Mouse (Mus musculus): Measurements from ENCODE around the gene Dusp2. TPM values are rescaled to one million over a fixed set of nuclear protein-coding genes. Genes with fewer than 3 reads are reported as not detected.

Gene Dusp2
- polyA plus RNA-seq, 1 experiment from 2014 or later: 4.4 TPM

GRCm38 (mm10) chr2:127318136-127318535 is 17.8 kb upstream of the Dusp2 start:
- H3K4me2 ChIP-seq (replicated peaks; ENCODE audit: low read depth): no peak overlapping the region
- 77% methylated on average over 4 of the region's 4 CpGs for WGBS
- no peak for ATAC-seq

GRCm38 (mm10) chr2:127319071-127319470 is 16.9 kb upstream of the Dusp2 start:
- no peak overlapping the region for H3K9ac ChIP-seq (ENCODE audit: low read depth, low read length)
- whole genome bisulfite sequencing: 61% methylated on average over 4 of the region's 4 CpGs
- H3K36me3 ChIP-seq (ENCODE audit: control insufficient read depth, insufficient read depth): no peaks in the 10 kb centered on the region
- H3K4me2 ChIP-seq (replicated peaks; ENCODE audit: low read depth): no peak overlapping the region
- no peaks in the 10 kb centered on the region for H3K9me3 ChIP-seq (ENCODE audit: control insufficient read depth)
- no peak for ATAC-seq
- H3K4me3 ChIP-seq (ENCODE audit: low read depth, low read length): no peak overlapping the region
- H3K27ac ChIP-seq (ENCODE audit: low read depth, low read length): no peak overlapping the region
- no peaks in the 10 kb centered on the region for H3K27me3 ChIP-seq (replicated peaks; ENCODE audit: control insufficient read depth, insufficient read depth, low read length)
- H3K4me1 ChIP-seq (replicated peaks; ENCODE audit: control insufficient read depth, insufficient read depth, low read length): no peaks in the 10 kb centered on the region
- no peak for TF ChIP-seq CTCF (IDR thresholded peaks at IDR 0.05; ENCODE audit: low read depth)

More at GRCm38 (mm10) chr2:127318136-127318535, 17.8 kb upstream of the Dusp2 start:
- Histone ChIP-seq H3K4me3 (ENCODE audit: low read depth, low read length) (no peak overlapping the region), H3K36me3 (ENCODE audit: control insufficient read depth, insufficient read depth) (no peaks in the 10 kb centered on the region), H3K27me3 (replicated peaks; ENCODE audit: control insufficient read depth, insufficient read depth, low read length) (no peaks in the 10 kb centered on the region), H3K9ac (ENCODE audit: low read depth, low read length) (no peak overlapping the region), H3K9me3 (ENCODE audit: control insufficient read depth) (no peaks in the 10 kb centered on the region), H3K4me1 (replicated peaks; ENCODE audit: control insufficient read depth, insufficient read depth, low read length) (no peaks in the 10 kb centered on the region), H3K27ac (ENCODE audit: low read depth, low read length) (no peak overlapping the region)
- no peak for TF ChIP-seq CTCF (IDR thresholded peaks at IDR 0.05; ENCODE audit: low read depth)

GRCm38 (mm10) chr2:127322671-127323285 is 13.2 kb upstream of the Dusp2 start:
- no peak for ATAC-seq
- Histone ChIP-seq H3K36me3 (ENCODE audit: control insufficient read depth, insufficient read depth) (no peaks in the 10 kb centered on the region), H3K9ac (ENCODE audit: low read depth, low read length) (no peak overlapping the region), H3K4me3 (ENCODE audit: low read depth, low read length) (no peak overlapping the region), H3K4me1 (replicated peaks; ENCODE audit: control insufficient read depth, insufficient read depth, low read length) (no peaks in the 10 kb centered on the region), H3K9me3 (ENCODE audit: control insufficient read depth) (no peaks in the 10 kb centered on the region), H3K27ac (ENCODE audit: low read depth, low read length) (no peak overlapping the region), H3K27me3 (replicated peaks; ENCODE audit: control insufficient read depth, insufficient read depth, low read length) (no peaks in the 10 kb centered on the region), H3K4me2 (replicated peaks; ENCODE audit: low read depth) (no peak overlapping the region)
- TF ChIP-seq CTCF (IDR thresholded peaks at IDR 0.05; ENCODE audit: low read depth): no peak
- WGBS: 80% methylated on average over 6 of the region's 6 CpGs

GRCm38 (mm10) chr2:127323667-127324066 is 12.3 kb upstream of the Dusp2 start:
- H3K4me1 ChIP-seq (replicated peaks; ENCODE audit: control insufficient read depth, insufficient read depth, low read length): no peaks in the 10 kb centered on the region
- H3K36me3 ChIP-seq (ENCODE audit: control insufficient read depth, insufficient read depth): no peaks in the 10 kb centered on the region
- H3K4me2 ChIP-seq (replicated peaks; ENCODE audit: low read depth): no peak overlapping the region
- ATAC-seq: no peak
- no peak overlapping the region for H3K27ac ChIP-seq (ENCODE audit: low read depth, low read length)
- H3K9me3 ChIP-seq (ENCODE audit: control insufficient read depth): no peaks in the 10 kb centered on the region
- no peak overlapping the region for H3K9ac ChIP-seq (ENCODE audit: low read depth, low read length)
- H3K4me3 ChIP-seq (ENCODE audit: low read depth, low read length): no peak overlapping the region
- no peaks in the 10 kb centered on the region for H3K27me3 ChIP-seq (replicated peaks; ENCODE audit: control insufficient read depth, insufficient read depth, low read length)
- TF ChIP-seq CTCF (IDR thresholded peaks at IDR 0.05; ENCODE audit: low read depth): no peak
- 85% methylated on average over 1 of the region's 1 CpGs for WGBS

- ATAC-seq: no peak
- H3K4me1 ChIP-seq (replicated peaks; ENCODE audit: control insufficient read depth, insufficient read depth, low read length): no peaks in the 10 kb centered on the region
- TF ChIP-seq CTCF (IDR thresholded peaks at IDR 0.05; ENCODE audit: low read depth): no peak
- H3K4me2 ChIP-seq (replicated peaks; ENCODE audit: low read depth): no peak overlapping the region
- 56% methylated on average over 7 of the region's 7 CpGs for WGBS
- H3K4me3 ChIP-seq (ENCODE audit: low read depth, low read length): no peak overlapping the region
- no peaks in the 10 kb centered on the region for H3K36me3 ChIP-seq (ENCODE audit: control insufficient read depth, insufficient read depth)
- no peak overlapping the region for H3K9ac ChIP-seq (ENCODE audit: low read depth, low read length)
- H3K9me3 ChIP-seq (ENCODE audit: control insufficient read depth): no peaks in the 10 kb centered on the region
- no peak overlapping the region for H3K27ac ChIP-seq (ENCODE audit: low read depth, low read length)
- no peaks in the 10 kb centered on the region for H3K27me3 ChIP-seq (replicated peaks; ENCODE audit: control insufficient read depth, insufficient read depth, low read length)
Observed at GRCm38 (mm10) chr2:127324456-127324855, 11.5 kb upstream of the Dusp2 start.

- WGBS: 58% methylated on average over 12 of the region's 12 CpGs
- Histone ChIP-seq H3K36me3 (ENCODE audit: control insufficient read depth, insufficient read depth) (no peaks in the 10 kb centered on the region), H3K9me3 (ENCODE audit: control insufficient read depth) (no peaks in the 10 kb centered on the region), H3K9ac (ENCODE audit: low read depth, low read length) (no peak overlapping the region), H3K4me1 (replicated peaks; ENCODE audit: control insufficient read depth, insufficient read depth, low read length) (no peaks in the 10 kb centered on the region), H3K4me2 (replicated peaks; ENCODE audit: low read depth) (no peak overlapping the region), H3K27me3 (replicated peaks; ENCODE audit: control insufficient read depth, insufficient read depth, low read length) (no peaks in the 10 kb centered on the region), H3K4me3 (ENCODE audit: low read depth, low read length) (no peak overlapping the region), H3K27ac (ENCODE audit: low read depth, low read length) (no peak overlapping the region)
- ATAC-seq: no peak
- no peak for TF ChIP-seq CTCF (IDR thresholded peaks at IDR 0.05; ENCODE audit: low read depth)
Observed at GRCm38 (mm10) chr2:127328090-127328851, 7.7 kb upstream of the Dusp2 start.
